Mouse (Mus musculus) gastrocnemius, adult 2 months (tissue): ENCODE measurements around the gene Hoxa6. TPM values are rescaled to one million over a fixed set of nuclear protein-coding genes. Genes with fewer than 3 reads are reported as not detected.

ENCODE experiments used
- DNase-seq: peaks from one replicate; pipeline ENCODE4 v3.0.0; 2022
- H3K27ac ChIP-seq: fragments of 200-600 bp; 2 replicates; pipeline ENCODE4 v1.8.1; 2022; ENCODE audit warnings: mild to moderate bottlenecking
- H3K4me3 ChIP-seq: fragments of 200-600 bp; 2 replicates; pipeline ENCODE4 v1.8.1; 2022; ENCODE audit warnings: mild to moderate bottlenecking, moderate library complexity
- CTCF ChIP-seq: fragments of 200-600 bp; IDR thresholded peaks from 2 replicates; pipeline ENCODE4 v1.8.1; 2022; ENCODE audit warnings: antibody characterized with exemption, mild to moderate bottlenecking, moderate library complexity
- intact Hi-C: fragments of 180-260 bp; cut with DNase I; formaldehyde crosslinking; loops from one replicate; pipeline ENCODE4 v1.15.1; 2025
- total RNA-seq, 2 experiments: library from RNA; stranded (reverse); gene quantifications; 2 replicates each; pipeline ENCODE4 v1.2.3; 2021

The Hoxa6 gene
- total RNA-seq, 2 experiments from 2014 or later: 2.6 to 2.7 TPM

- peak; percentile 54 for DNase-seq
- intact Hi-C loops: loop anchor here (2.0 to 5.0 kb wide), 3 partner anchors 345 to 750 kb away; partner anchors contain the start of gene Cbx3
- Histone ChIP-seq H3K27ac (peak overlapping the region; percentile 93), H3K4me3 (peak overlapping the region; percentile 76)
- no peak for TF ChIP-seq CTCF
Measured at GRCm38 (mm10) chr6:52221993-52222685, 13.6 kb upstream of the Hoxa6 start.

- Histone ChIP-seq H3K4me3 (peak within 1 kb of the TSS; percentile 76), H3K27ac (peak within 1 kb of the TSS; percentile 93)
- TF ChIP-seq CTCF: no peak; the same call in 1 of the 2 replicates
- peak; percentile 95 for DNase-seq
- intact Hi-C loops: loop anchor here (2.0 to 5.0 kb wide), 3 partner anchors 345 to 749 kb away; partner anchors contain the start of gene Cbx3
Measured at GRCm38 (mm10) chr6:52221337-52221992, 12.9 kb upstream of the Hoxa6 start, which contains the start of gene Hoxa7. Gene Hoxa7, minus strand, starts transcription at chr6:52221854.

- H3K27ac ChIP-seq: peak overlapping the region; percentile 93
- no peak for DNase-seq
- no peak for TF ChIP-seq CTCF
- intact Hi-C loops: loop anchor here (2.0 to 5.0 kb wide), 3 partner anchors 344 to 749 kb away; partner anchors contain the start of gene Cbx3
- peak overlapping the region; percentile 76 for H3K4me3 ChIP-seq
Measured at GRCm38 (mm10) chr6:52220865-52221310, 12.4 kb upstream of the Hoxa6 start.

- peak overlapping the region; percentile 76 for H3K4me3 ChIP-seq
- DNase-seq: no peak
- intact Hi-C loops: loop anchor here (2.0 to 5.0 kb wide), 3 partner anchors 343 to 748 kb away; partner anchors contain the start of gene Cbx3
- TF ChIP-seq CTCF: no peak
- H3K27ac ChIP-seq: peak overlapping the region; percentile 93
Measured at GRCm38 (mm10) chr6:52220003-52220864, 11.7 kb upstream of the Hoxa6 start.

GRCm38 (mm10) chr6:52219234-52219942 lies 10.9 kb upstream of the Hoxa6 start:
- intact Hi-C loops: loop anchor here (5.0 kb wide), 1 partner anchor 837 kb away; no protein-coding TSS in a partner anchor
- peak overlapping the region; percentile 76 for H3K4me3 ChIP-seq
- TF ChIP-seq CTCF: no peak
- peak overlapping the region; percentile 93 for H3K27ac ChIP-seq
- DNase-seq: no peak

GRCm38 (mm10) chr6:52218643-52219215 lies 10.2 kb upstream of the Hoxa6 start:
- H3K27ac ChIP-seq: peak overlapping the region; percentile 93; the same call in 1 of the 2 replicates
- no peak for TF ChIP-seq CTCF
- DNase-seq: no peak
- intact Hi-C loops: loop anchor here (5.0 kb wide), 1 partner anchor 836 kb away; no protein-coding TSS in a partner anchor
- H3K4me3 ChIP-seq: no peak overlapping the region

- no peak for DNase-seq
- intact Hi-C loops: loop anchor here (5.0 kb wide), 1 partner anchor 836 kb away; no protein-coding TSS in a partner anchor
- H3K4me3 ChIP-seq: peak overlapping the region; percentile 78
- TF ChIP-seq CTCF: no peak
- H3K27ac ChIP-seq: peak overlapping the region; percentile 91
Measured at GRCm38 (mm10) chr6:52217895-52218642, 9.5 kb upstream of the Hoxa6 start.

- H3K4me3 ChIP-seq: peak overlapping the region; percentile 78
- peak overlapping the region; percentile 91 for H3K27ac ChIP-seq
- TF ChIP-seq CTCF: no peak
- peak; percentile 94 for DNase-seq
- intact Hi-C loops: loop anchor here (5.0 kb wide), 1 partner anchor 835 kb away; no protein-coding TSS in a partner anchor
Measured at GRCm38 (mm10) chr6:52217459-52217768, 8.9 kb upstream of the Hoxa6 start.

GRCm38 (mm10) chr6:52216691-52217458 lies 8.4 kb upstream of the Hoxa6 start:
- Histone ChIP-seq H3K4me3 (peak overlapping the region; percentile 78), H3K27ac (peak overlapping the region; percentile 91)
- TF ChIP-seq CTCF: no peak
- DNase-seq: peak; percentile 74
- intact Hi-C loops: loop anchor here (5.0 kb wide), 1 partner anchor 835 kb away; no protein-coding TSS in a partner anchor
